Mouse (Mus musculus): Measurements from ENCODE around the gene Armc12.

- TF ChIP-seq POLR2A (IDR thresholded peaks at IDR 0.05; ENCODE audit: low read depth, low read length) (peak; percentile 52), CTCF (IDR thresholded peaks at IDR 0.05; ENCODE audit: extremely low read depth, insufficient read length, insufficient replicate concordance, low read depth, low read length) (no peak)
Observed at GRCm38 (mm10) chr17:28517956-28518614, 12.5 kb upstream of the Armc12 start.

Measured in small intestine, adult 2 months (tissue).